Mouse (Mus musculus) left cerebral cortex, adult 18-20 months (tissue): ENCODE measurements around the gene Gm11214. TPM values are rescaled to one million over a fixed set of nuclear protein-coding genes. Genes with fewer than 3 reads are reported as not detected.

Experiments used
- DNase-seq, 2 experiments: peaks; one replicate each; pipeline ENCODE4 v3.0.0; 2021 to 2022; ENCODE audit warnings: low spot score in 2 of 2, mixed read lengths in 1 of 2
- total RNA-seq, 2 experiments: library from RNA; stranded (reverse); gene quantifications; 2 replicates each; pipeline ENCODE4 v1.2.3; 2021

Gene Gm11214
- total RNA-seq, 2 experiments from 2014 or later = not detected

DNA sequence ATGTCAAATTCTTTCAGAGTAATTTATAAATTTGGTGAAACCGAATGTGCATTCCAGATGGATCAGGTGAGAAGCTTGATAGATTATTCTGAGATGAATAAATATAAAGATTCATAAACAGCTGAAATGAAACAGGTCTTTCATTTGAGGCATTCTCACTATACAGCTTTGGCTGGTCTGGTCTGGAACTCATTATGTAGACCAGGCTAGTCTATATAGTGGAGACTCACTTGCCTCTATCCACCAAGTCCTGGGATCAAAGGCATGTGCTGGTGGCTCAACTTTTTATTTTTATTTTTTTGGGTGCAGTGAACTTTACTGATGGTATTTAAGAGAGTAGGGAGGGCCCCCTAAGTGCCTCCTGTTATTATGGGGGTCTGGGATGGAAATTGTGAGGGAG lies 1.3 kb downstream of the Gm11214 start:
- DNase-seq = no peak

DNA sequence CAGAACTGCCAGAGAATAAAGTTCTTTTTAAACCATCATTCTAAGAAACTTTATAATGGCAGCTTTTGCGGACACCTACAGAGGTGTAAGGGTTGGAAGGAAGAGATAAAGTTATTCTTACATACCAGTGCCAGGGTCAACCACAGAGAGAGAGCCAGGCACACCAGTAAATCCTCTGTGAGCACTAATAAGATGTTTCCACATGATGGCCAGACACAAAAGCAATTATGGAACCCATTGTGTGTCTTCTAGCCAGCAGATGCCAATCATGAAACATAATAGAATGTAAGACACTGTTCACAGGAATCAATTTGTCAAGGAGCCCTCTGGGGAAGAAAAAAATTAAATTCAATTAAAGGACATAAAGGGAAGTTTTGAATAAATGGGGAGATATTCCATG lies 1.8 kb downstream of the Gm11214 start:
- no peak for DNase-seq

DNA sequence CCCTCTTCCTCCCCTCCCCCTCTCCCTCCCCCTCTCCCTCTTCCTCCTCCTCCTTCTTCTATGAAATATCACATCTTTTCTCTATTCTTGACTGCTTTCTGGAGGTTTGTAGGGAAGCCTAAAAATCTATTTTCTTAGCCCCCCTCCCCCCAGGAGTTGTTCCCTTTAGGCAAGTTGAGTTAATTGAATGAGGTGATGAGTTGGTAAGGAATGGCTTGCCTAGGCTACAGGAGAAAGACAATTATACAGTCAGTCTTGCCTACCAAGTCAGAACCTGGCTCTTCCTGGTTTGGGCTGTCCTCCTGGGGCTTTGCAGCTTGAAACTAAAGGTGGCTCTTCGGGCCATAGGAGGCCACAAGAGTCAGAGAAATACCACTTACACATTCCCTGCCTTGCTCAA lies 3.4 kb downstream of the Gm11214 start:
- no peak for DNase-seq

DNA sequence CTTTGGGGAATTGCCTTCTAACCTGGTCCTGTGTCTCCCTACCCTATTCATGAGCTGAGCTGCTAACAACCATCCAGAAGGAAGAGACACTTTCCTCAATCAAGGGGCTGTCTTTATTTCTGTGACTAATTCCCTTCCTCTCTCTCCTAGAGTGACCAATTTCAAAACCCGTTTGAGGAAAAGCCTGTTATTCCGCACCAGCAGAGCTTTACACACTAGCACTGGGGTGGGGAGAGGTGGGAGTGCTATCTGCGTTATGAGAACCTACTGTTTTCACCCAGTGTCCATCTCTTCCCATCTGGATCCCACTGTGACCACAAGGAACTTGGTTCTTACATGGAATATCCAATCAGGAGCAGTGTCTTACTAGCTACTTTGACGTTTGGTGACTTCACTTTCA lies 4.1 kb downstream of the Gm11214 start:
- DNase-seq = no peak

DNA sequence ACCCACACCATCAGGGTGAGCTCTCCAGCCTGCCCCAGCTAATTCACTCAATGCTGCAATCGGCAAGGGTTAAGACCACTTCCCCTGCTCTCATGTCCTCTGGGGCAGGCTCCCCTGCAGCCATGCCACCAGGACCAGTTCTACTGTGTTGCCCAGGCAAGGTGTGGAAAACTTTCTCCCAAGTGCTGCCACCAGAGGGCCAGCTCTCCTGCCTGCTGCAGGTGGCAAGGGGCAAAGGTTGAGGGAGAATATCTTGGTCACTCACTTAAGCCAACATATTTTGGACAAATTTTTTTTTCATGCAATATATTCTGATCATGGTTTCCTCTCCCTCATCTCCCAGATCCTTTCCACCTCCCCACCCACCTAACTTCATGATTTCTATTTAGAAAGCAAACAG lies 8.8 kb downstream of the Gm11214 start:
- DNase-seq = no peak

DNA sequence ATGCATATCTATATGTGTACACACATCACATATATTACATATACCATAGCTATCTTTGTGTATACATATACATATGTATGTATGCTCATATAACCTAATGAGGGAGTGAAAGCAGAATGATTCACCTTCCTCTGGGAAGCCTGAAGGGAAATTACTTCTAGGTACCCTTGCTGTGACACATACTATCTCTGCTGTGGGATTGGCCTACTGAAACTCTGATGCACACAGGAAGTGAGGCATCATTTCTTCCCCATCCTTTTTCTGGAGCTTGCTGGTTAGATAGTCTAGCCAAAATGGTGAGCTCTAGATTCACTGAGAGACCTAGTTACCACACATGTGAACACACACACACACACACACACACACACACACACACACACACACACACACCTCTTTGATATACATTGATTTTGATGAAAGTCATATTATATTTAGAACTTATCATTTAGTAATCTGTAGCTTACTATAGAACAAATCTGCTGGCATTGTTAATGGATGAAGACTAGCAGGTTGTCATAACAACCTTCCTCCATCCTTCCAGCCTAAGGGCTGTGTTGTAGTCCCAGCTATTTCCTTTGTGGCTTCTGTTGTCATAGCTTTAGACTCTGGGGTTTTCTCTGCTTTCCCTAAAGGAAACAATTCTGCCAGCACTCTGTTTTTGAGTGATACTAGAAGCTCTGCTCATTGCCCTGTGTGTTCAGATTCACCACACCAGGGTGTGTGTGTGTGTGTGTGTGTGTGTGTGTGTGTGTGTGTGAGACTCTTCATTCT lies 19.0 kb downstream of the Gm11214 start:
- DNase-seq = no peak

DNA sequence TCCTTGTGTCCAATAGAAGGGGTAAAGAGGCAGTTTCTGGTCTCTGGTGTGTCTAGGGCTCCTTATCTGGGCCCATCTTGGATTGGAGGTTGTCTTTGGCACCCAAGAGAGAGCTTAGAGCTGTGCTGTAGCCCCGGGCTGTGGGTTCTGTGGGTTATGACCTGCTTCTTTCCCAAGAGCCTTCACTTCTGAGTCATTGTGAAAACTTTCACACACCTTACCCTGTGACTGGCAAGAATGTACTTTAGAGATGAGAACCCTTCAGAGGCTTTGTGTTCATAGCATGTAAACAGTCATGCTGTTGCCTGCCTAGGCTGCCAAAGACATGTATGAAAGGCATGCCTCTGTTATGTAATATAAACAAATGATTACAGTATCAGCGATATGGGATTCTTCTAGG lies 23.3 kb downstream of the Gm11214 start:
- DNase-seq = no peak

DNA sequence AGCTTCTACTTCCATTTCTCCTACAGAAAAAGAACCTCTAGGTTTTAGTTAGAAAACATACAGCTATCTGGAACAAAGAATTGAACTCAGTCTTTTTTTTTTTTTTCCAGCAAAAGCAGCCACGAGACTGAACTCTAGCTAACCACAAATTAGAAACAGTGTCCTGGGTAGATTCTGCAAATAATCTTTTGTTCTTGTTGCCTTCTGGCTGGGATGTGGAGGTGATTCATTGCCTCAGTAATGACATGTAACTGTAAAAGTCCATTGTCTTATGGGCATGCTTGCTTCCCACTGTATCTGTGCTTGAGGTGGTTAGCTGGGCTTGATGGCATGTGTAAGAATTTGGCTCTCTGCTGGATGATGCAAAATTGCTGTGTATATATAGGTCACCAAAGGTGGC lies 24.6 kb downstream of the Gm11214 start:
- DNase-seq = no peak

DNA sequence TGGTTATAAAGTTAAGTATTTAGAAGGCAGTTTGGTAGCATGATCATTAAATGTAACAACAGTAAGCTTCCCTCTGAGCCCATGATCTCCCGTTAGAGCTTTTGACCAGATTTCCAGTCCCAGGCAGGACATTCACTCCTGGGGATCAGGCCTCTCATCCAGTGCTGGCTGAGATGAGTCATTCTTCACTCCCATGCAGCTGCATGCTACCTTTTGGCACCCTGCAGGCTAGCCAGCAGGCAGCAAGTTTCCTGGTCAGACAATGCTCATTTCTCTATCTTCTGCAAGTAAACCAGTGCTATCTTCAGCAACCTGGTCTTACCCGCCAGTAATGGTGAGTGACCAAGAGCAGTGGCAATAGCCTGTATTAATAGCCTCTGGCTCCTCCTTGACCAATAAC lies 30.0 kb downstream of the Gm11214 start:
- no peak for DNase-seq

DNA sequence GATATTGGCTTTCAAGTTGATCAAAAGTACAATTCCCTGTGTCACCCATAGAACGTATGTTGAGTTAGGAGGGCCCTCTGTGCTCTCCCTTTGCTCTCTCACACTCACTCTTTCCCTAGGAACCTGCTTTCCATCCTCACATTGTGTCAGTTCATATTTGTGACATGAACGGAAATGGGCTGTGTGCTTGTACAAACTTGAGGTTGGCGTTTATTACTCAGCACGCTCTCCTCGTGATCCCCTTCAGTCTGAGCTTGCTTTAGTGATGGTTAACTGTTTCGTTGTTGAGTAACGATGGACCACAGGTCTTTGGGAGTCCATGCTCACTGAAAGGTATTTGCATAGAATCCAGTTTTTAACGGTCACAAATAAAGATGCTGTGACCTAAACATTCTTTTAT lies 36.1 kb downstream of the Gm11214 start:
- DNase-seq = no peak

DNA sequence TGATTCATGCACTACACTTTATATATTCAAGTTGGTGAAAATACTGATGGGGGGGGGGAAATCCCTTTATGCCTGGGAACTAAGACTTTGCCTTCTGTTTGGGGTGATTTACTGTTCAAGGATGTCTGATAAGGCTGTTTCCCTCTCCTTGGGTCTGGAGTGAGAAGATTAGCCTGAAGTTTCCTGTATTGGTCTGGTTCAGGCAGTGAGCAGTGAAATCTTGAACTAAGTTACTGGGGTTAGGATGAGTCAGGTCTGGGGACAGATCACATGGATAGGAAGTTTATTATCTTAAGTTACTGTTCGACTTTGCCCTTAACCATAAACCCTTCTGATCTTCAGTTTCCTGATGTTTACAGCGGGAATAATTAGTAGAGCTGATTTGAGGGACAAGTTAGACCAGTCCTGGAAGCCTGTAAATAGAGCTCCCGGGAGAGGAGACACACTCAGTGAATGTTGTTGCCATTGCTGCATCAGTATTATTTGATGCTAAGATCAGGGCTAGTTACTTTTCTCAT lies 37.6 kb downstream of the Gm11214 start:
- DNase-seq = no peak

DNA sequence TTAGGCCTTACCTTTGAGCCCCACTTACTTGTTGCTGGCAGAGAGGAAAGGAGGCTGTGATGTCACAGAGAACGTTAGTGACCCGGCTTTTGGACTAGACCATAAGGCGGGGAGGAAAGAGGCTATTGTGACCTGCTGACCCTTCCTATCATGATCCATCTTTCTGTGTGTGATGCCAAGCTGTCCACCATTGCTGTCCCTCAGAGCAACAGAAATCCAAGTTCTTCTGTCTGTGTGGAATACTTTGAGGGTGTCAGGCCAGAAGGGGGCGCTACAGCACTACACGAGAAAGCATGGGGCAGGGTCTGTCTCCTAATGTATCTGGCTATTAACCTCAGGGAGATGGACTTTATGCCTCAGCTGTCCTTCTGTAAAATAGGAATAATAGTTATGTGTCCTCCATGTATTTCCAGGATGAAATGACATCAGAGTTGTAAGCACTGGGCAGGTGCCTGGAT lies 40.8 kb downstream of the Gm11214 start, which contains the start of gene Tex48:
TSS of gene Tex48 (minus strand) at position 51 of the 458 bp plus-strand sequence.
- peak in 1 of 2 experiments; percentile 7 for DNase-seq

DNA sequence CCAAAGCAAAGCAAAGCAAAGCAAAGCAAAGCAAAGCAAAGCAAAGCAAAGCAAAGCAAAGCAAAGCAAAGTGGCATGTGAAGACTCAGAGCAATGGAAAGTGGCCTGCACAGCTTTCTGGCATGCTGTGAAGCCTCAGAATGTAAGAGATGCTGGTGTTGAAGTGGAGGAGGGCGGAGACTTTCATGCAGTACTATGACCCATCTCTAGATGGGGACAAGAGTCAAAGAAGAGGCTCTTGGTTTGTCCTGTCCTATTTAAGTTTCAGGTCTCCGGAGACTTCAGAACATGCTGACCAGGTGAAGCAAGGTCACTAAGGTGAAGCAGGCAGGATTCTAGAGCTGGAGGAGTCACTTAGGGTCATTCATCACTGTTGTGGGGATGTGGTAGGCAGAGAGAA lies 41.3 kb downstream of the Gm11214 start:
- no peak for DNase-seq

Other genes starting within 250 kb of the Gm11214 start
- 10 to 100 TPM; 38.5 to 42.1 TPM for gene Whrn, start 167.4 kb downstream of the Gm11214 start, total RNA-seq
- 100 to 1,000 TPM; 143 to 157 TPM for gene Atp6v1g1, start 118.6 kb downstream of the Gm11214 start, total RNA-seq
- gene Tmem268, start 104.6 kb downstream of the Gm11214 start, total RNA-seq = 10 to 100 TPM in 1 of 2 experiments, 1 to 10 TPM in 1; 9.5 to 10.4 TPM
- not detected for gene Gm11213, start 58.1 kb downstream of the Gm11214 start, total RNA-seq
- gene Tex48, start 41.0 kb downstream of the Gm11214 start, total RNA-seq = not detected
- under 1 TPM in 1 of 2 experiments, not detected in 1; 0.14 TPM for gene Tnfsf15, start 81.7 kb upstream of the Gm11214 start, total RNA-seq
- not detected for gene Tnfsf8, start 198.0 kb upstream of the Gm11214 start, total RNA-seq